Comparison of ENCODE assay signal across 10 mouse cellular contexts in genomic region chr7:47042823-47043490, GRCm38 (mm10). TPM values are rescaled to one million over a fixed set of nuclear protein-coding genes. Genes with fewer than 3 reads are reported as not detected.
DNase-seq lines count a peak whose midpoint lies in the region; ATAC-seq and TF ChIP-seq lines count a peak whose summit lies in the region.
"Had no signal": no experiment of that assay in that cellular context is flagged by ENCODE, and none has a peak within 500 bp of the region (broad histone marks: within the 10 kb centered on the region; RNA-seq: fewer than 3 reads in every experiment).

No protein-coding gene starts in this region.

- peak; percentile 72 for DNase-seq in lung, embryonic 14.5 days
- DNase-seq in lung, postnatal 36 days: no peak
- DNase-seq in forebrain, embryonic 11.5 days (ENCODE audit: low spot score): no peak
- DNase-seq in gastrocnemius, postnatal 25 days: no peak

- H3K4me2 ChIP-seq in lung, embryonic 14.5 days: no peak overlapping the region
- H3K4me2 ChIP-seq in intestine, postnatal 0 days (replicated peaks; ENCODE audit: low read depth): no peak overlapping the region
- H3K4me2 ChIP-seq in stomach, embryonic 14.5 days (replicated peaks; ENCODE audit: low read depth, low read length): no peak overlapping the region
- no peak overlapping the region for H3K4me2 ChIP-seq in forebrain, embryonic 11.5 days (ENCODE audit: low read depth, low read length, severe bottlenecking)
- H3K4me2 ChIP-seq: hindbrain, embryonic 15.5 days had no signal

- H3K36me3 ChIP-seq in lung, embryonic 14.5 days (ENCODE audit: insufficient read depth): no peaks in the 10 kb centered on the region
- H3K36me3 ChIP-seq in intestine, postnatal 0 days (ENCODE audit: control insufficient read depth, insufficient read depth): no peaks in the 10 kb centered on the region
- no peaks in the 10 kb centered on the region for H3K36me3 ChIP-seq in stomach, embryonic 14.5 days (ENCODE audit: control insufficient read depth, insufficient read depth, low read length)
- H3K36me3 ChIP-seq in forebrain, embryonic 11.5 days (ENCODE audit: control insufficient read depth, insufficient read depth, low read length): no peaks in the 10 kb centered on the region
- H3K36me3 ChIP-seq: hindbrain, embryonic 15.5 days had no signal

- no peak overlapping the region for H3K4me3 ChIP-seq in lung, embryonic 14.5 days (ENCODE audit: low read depth, low read length)
- H3K4me3 ChIP-seq in embryonic fibroblast, embryonic 13.5 days (ENCODE audit: insufficient read depth, low read length): no peak overlapping the region
- no peak overlapping the region for H3K4me3 ChIP-seq in intestine, postnatal 0 days (ENCODE audit: low read depth, low read length)
- H3K4me3 ChIP-seq in stomach, embryonic 14.5 days (ENCODE audit: low read depth, low read length): no peak overlapping the region
- H3K4me3 ChIP-seq in forebrain, embryonic 11.5 days (ENCODE audit: low read depth, low read length): no peak overlapping the region
- H3K4me3 ChIP-seq: hindbrain, embryonic 15.5 days; myocyte had no signal

- TF ChIP-seq POLR2A in embryonic fibroblast, embryonic 13.5 days (IDR thresholded peaks at IDR 0.05; ENCODE audit: low read depth, low read length): no peak

- no peaks in the 10 kb centered on the region for H3K9me3 ChIP-seq in lung, embryonic 14.5 days (ENCODE audit: low read depth, low read length)
- no peaks in the 10 kb centered on the region for H3K9me3 ChIP-seq in intestine, postnatal 0 days (ENCODE audit: control insufficient read depth)
- no peaks in the 10 kb centered on the region for H3K9me3 ChIP-seq in stomach, embryonic 14.5 days (ENCODE audit: control insufficient read depth, low read depth, low read length)
- no peaks in the 10 kb centered on the region for H3K9me3 ChIP-seq in forebrain, embryonic 11.5 days (ENCODE audit: control insufficient read depth, low read length)
- H3K9me3 ChIP-seq: hindbrain, embryonic 15.5 days had no signal

- H3K4me1 ChIP-seq in lung, embryonic 14.5 days (ENCODE audit: insufficient read depth): peaks cover 5% of the 10 kb centered on the region; the same call in 1 of the 2 replicates
- 0 out of 2 replicates have a peak, but pooled peaks cover 5% of the 10 kb centered on the region for H3K4me1 ChIP-seq in embryonic fibroblast, embryonic 13.5 days (ENCODE audit: control insufficient read depth, insufficient read depth, low read length)
- peaks cover 10% of the 10 kb centered on the region; the same call in 1 of the 2 replicates for H3K4me1 ChIP-seq in intestine, postnatal 0 days (replicated peaks; ENCODE audit: control insufficient read depth, insufficient read depth, low read length)
- H3K4me1 ChIP-seq in stomach, embryonic 14.5 days (ENCODE audit: control insufficient read depth, insufficient read depth, low read length): no peaks in the 10 kb centered on the region
- no peaks in the 10 kb centered on the region for H3K4me1 ChIP-seq in forebrain, embryonic 11.5 days (replicated peaks; ENCODE audit: control insufficient read depth, insufficient read depth, low read length)
- H3K4me1 ChIP-seq: hindbrain, embryonic 15.5 days had no signal

- no peaks in the 10 kb centered on the region for H3K27me3 ChIP-seq in lung, embryonic 14.5 days (ENCODE audit: insufficient read depth, low read length)
- H3K27me3 ChIP-seq in intestine, postnatal 0 days (replicated peaks; ENCODE audit: control insufficient read depth, insufficient read depth, low read length): no peaks in the 10 kb centered on the region
- H3K27me3 ChIP-seq in stomach, embryonic 14.5 days (ENCODE audit: control insufficient read depth, insufficient read depth, low read length): no peaks in the 10 kb centered on the region
- H3K27me3 ChIP-seq in forebrain, embryonic 11.5 days (ENCODE audit: control insufficient read depth, insufficient read depth, low read length): no peaks in the 10 kb centered on the region
- H3K27me3 ChIP-seq: hindbrain, embryonic 15.5 days had no signal

- WGBS in lung, embryonic 14.5 days: 34% methylated on average over 6 of the region's 6 CpGs
- 28% methylated on average over 6 of the region's 6 CpGs for WGBS in intestine, postnatal 0 days
- 34% methylated on average over 6 of the region's 6 CpGs for WGBS in stomach, embryonic 14.5 days
- 42% methylated on average over 6 of the region's 6 CpGs for WGBS in forebrain, embryonic 11.5 days

- ATAC-seq in lung, embryonic 14.5 days (ENCODE audit: insufficient read depth): peak; percentile 88
- ATAC-seq in intestine, postnatal 0 days: no peak
- peak; percentile 42; the same call in 1 of the 2 replicates for ATAC-seq in stomach, embryonic 14.5 days (ENCODE audit: insufficient number of reproducible peaks, insufficient read depth, low FRiP score, low read depth)
- no peak for ATAC-seq in forebrain, embryonic 11.5 days (replicated peaks; ENCODE audit: low FRiP score)

- H3K9ac ChIP-seq in lung, embryonic 14.5 days: no peak overlapping the region
- H3K9ac ChIP-seq in intestine, postnatal 0 days (ENCODE audit: low read depth, low read length): no peak overlapping the region
- H3K9ac ChIP-seq in stomach, embryonic 14.5 days (replicated peaks; ENCODE audit: low read depth, low read length): no peak overlapping the region
- H3K9ac ChIP-seq in forebrain, embryonic 11.5 days (ENCODE audit: low read length): no peak overlapping the region
- H3K9ac ChIP-seq: hindbrain, embryonic 15.5 days had no signal

- TF ChIP-seq CTCF in lung, embryonic 14.5 days (IDR thresholded peaks at IDR 0.05; ENCODE audit: low read depth): no peak
- no peak for TF ChIP-seq CTCF in embryonic fibroblast, embryonic 13.5 days (IDR thresholded peaks at IDR 0.05; ENCODE audit: borderline replicate concordance, insufficient read depth, low read length)
- no peak for TF ChIP-seq CTCF in intestine, postnatal 0 days (IDR thresholded peaks at IDR 0.05; ENCODE audit: low read depth)

- peak overlapping the region; percentile 88 for H3K27ac ChIP-seq in lung, embryonic 14.5 days (ENCODE audit: low read depth)
- peak overlapping the region; percentile 50 for H3K27ac ChIP-seq in embryonic fibroblast, embryonic 13.5 days (ENCODE audit: insufficient read depth, low read length)
- peak overlapping the region; percentile 41; the same call in 1 of the 2 replicates for H3K27ac ChIP-seq in intestine, postnatal 0 days (ENCODE audit: low read depth, low read length)
- peak overlapping the region; percentile 56; the same call in 1 of the 2 replicates for H3K27ac ChIP-seq in stomach, embryonic 14.5 days (ENCODE audit: low read length)
- H3K27ac ChIP-seq in forebrain, embryonic 11.5 days (ENCODE audit: low read depth, low read length): no peak overlapping the region
- H3K27ac ChIP-seq: hindbrain, embryonic 15.5 days had no signal

RNA-seq across cellular contexts. Expression of gene Tmem86a, which starts 7.4 kb away (rescaled TPM):
- polyA plus RNA-seq in lung, embryonic 14.5 days (2014; fragmentation: Nextera tagmentation; extraction: Ambion mirVana): 31.9 and 32.1 TPM in 2 replicates
- 13.2 and 19.5 TPM in 2 replicates for polyA plus RNA-seq in embryonic fibroblast, embryonic 13.5 days (2011; ENCODE audit: insufficient read length, low read depth, missing spikeins)
- 43.8 and 48.0 TPM in 2 replicates for polyA plus RNA-seq in intestine, postnatal 0 days (2015; fragmentation: Nextera tagmentation; extraction: Ambion mirVana)
- 24.3 and 25.6 TPM in 2 replicates for polyA plus RNA-seq in stomach, embryonic 14.5 days (2014; fragmentation: Nextera tagmentation; extraction: Ambion mirVana)
- polyA plus RNA-seq in forebrain, embryonic 11.5 days (2014; fragmentation: Nextera tagmentation; extraction: Ambion mirVana): 6.9 and 9.4 TPM in 2 replicates
- 1 to 10 TPM; 4.6 to 5.2 TPM for total RNA-seq in gastrocnemius, postnatal 25 days (2021)

RNA-seq across cellular contexts. Expression of gene Spty2d1, which starts 34.7 kb away (rescaled TPM):
- polyA plus RNA-seq in lung, embryonic 14.5 days (2014; fragmentation: Nextera tagmentation; extraction: Ambion mirVana): 23.6 and 23.8 TPM in 2 replicates
- polyA plus RNA-seq in embryonic fibroblast, embryonic 13.5 days (2011; ENCODE audit: insufficient read length, low read depth, missing spikeins): 21.0 and 23.3 TPM in 2 replicates
- polyA plus RNA-seq in intestine, postnatal 0 days (2015; fragmentation: Nextera tagmentation; extraction: Ambion mirVana): 8.0 and 10.3 TPM in 2 replicates
- polyA plus RNA-seq in stomach, embryonic 14.5 days (2014; fragmentation: Nextera tagmentation; extraction: Ambion mirVana): 18.0 and 19.2 TPM in 2 replicates
- polyA plus RNA-seq in forebrain, embryonic 11.5 days (2014; fragmentation: Nextera tagmentation; extraction: Ambion mirVana): 12.7 and 14.0 TPM in 2 replicates
- total RNA-seq in gastrocnemius, postnatal 25 days (2021): 1 to 10 TPM; 4.7 to 4.8 TPM

RNA-seq across cellular contexts. Expression of gene Gm9999, which starts 59.6 kb away (rescaled TPM):
- polyA plus RNA-seq in lung, embryonic 14.5 days (2014; fragmentation: Nextera tagmentation; extraction: Ambion mirVana): not detected in 2 replicates
- polyA plus RNA-seq in embryonic fibroblast, embryonic 13.5 days (2011; ENCODE audit: insufficient read length, low read depth, missing spikeins): not detected in 2 replicates
- not detected in 2 replicates for polyA plus RNA-seq in intestine, postnatal 0 days (2015; fragmentation: Nextera tagmentation; extraction: Ambion mirVana)
- not detected in 2 replicates for polyA plus RNA-seq in stomach, embryonic 14.5 days (2014; fragmentation: Nextera tagmentation; extraction: Ambion mirVana)
- not detected in 2 replicates for polyA plus RNA-seq in forebrain, embryonic 11.5 days (2014; fragmentation: Nextera tagmentation; extraction: Ambion mirVana)
- total RNA-seq in gastrocnemius, postnatal 25 days (2021): not detected
- polyA plus RNA-seq: hindbrain, embryonic 15.5 days; limb, embryonic 11.5 days; myocyte had no signal

Comparison
In these comparisons a context has a peak if more than half of its experiments do, and no peak if none do; other contexts are left out.
1. ATAC-seq: peak in lung, embryonic 14.5 days (single experiment) and stomach, embryonic 14.5 days (single experiment); none in intestine, postnatal 0 days (single experiment) and forebrain, embryonic 11.5 days (single experiment).